Mouse (Mus musculus) thymus, adult 2 months (tissue): ENCODE data around the gene Myo18b. TPM values are rescaled to one million over a fixed set of nuclear protein-coding genes. Genes with fewer than 3 reads are reported as not detected.

Experiments
- DNase-seq: peaks from one replicate; pipeline ENCODE4 v3.0.0; 2021
- H3K27ac ChIP-seq: fragments of 200-500 bp; 2 replicates; pipeline ENCODE4 v1.5.1; 2012; ENCODE audit warnings: low read length, control low read depth; ENCODE audit not compliant: control insufficient read depth, insufficient read depth
- H3K27me3 ChIP-seq: fragments of 200-500 bp; 2 replicates; pipeline ENCODE4 v1.6.1; 2012; ENCODE audit warnings: mild to moderate bottlenecking, low read length, moderate library complexity, mixed read lengths; ENCODE audit not compliant: control insufficient read depth, insufficient read depth
- H3K36me3 ChIP-seq: fragments of 200-500 bp; 2 replicates; pipeline ENCODE4 v1.6.1; 2012; ENCODE audit warnings: mild to moderate bottlenecking, low read length, moderate library complexity; ENCODE audit not compliant: control insufficient read depth, insufficient read depth
- H3K4me1 ChIP-seq: fragments of 200-500 bp; replicated peaks from 2 replicates; pipeline ENCODE4 v1.6.1; 2012; ENCODE audit warnings: low read length; ENCODE audit not compliant: control insufficient read depth, insufficient read depth
- H3K4me3 ChIP-seq: fragments of 200-500 bp; 2 replicates; pipeline ENCODE4 v1.5.1; 2012; ENCODE audit warnings: mild to moderate bottlenecking, low read length, control low read depth, moderate library complexity; ENCODE audit not compliant: control insufficient read depth, insufficient read depth
- CTCF ChIP-seq: fragments of 200-500 bp; IDR thresholded peaks from 2 replicates; pipeline ENCODE4 v1.5.1; 2012; ENCODE audit warnings: mild to moderate bottlenecking, control low read depth, low read length, moderate library complexity, borderline replicate concordance; ENCODE audit not compliant: control insufficient read depth, poor library complexity, insufficient read depth; ENCODE audit errors: extremely low read depth
- POLR2A ChIP-seq: fragments of 200-500 bp; IDR thresholded peaks from 2 replicates; pipeline ENCODE4 v1.6.1; 2012; ENCODE audit warnings: mild to moderate bottlenecking, low read length, control low read depth, moderate library complexity; ENCODE audit not compliant: control insufficient read depth, poor library complexity, insufficient read depth; ENCODE audit errors: extremely low read depth
- WGBS: fragments of 180-500 bp; shearing (Covaris S2); methylation state at CpG from one replicate; pipeline ENCODE4 v1.1.7; 2018; 5-methylcytosine and 5-hydroxymethylcytosine counted together
- polyA plus RNA-seq: library from polyadenylated mRNA; depleted of rRNA; stranded (reverse); fragments of >200 nt; gene quantifications from 2 replicates; pipeline ENCODE4 v1.2.3, GENCODE M21; 2012

Gene Myo18b
- polyA plus RNA-seq, 1 experiment: 3.8 TPM

- H3K27ac ChIP-seq: no peak overlapping the region
- no peaks in the 10 kb centered on the region for H3K4me1 ChIP-seq
- H3K27me3 ChIP-seq: no peaks in the 10 kb centered on the region
- no peaks in the 10 kb centered on the region for H3K36me3 ChIP-seq
- 90% methylated on average over 4 of the region's 4 CpGs for WGBS
- TF ChIP-seq CTCF: no peak
- no peak for TF ChIP-seq POLR2A
- no peak overlapping the region for H3K4me3 ChIP-seq
- no peak for DNase-seq
Observed at GRCm38 (mm10) chr5:112781231-112781630, 114.9 kb downstream of the Myo18b start.

- no peak for DNase-seq
- TF ChIP-seq POLR2A (no peak), CTCF (no peak)
Observed at GRCm38 (mm10) chr5:112780383-112780782, 115.8 kb downstream of the Myo18b start.

DNA sequence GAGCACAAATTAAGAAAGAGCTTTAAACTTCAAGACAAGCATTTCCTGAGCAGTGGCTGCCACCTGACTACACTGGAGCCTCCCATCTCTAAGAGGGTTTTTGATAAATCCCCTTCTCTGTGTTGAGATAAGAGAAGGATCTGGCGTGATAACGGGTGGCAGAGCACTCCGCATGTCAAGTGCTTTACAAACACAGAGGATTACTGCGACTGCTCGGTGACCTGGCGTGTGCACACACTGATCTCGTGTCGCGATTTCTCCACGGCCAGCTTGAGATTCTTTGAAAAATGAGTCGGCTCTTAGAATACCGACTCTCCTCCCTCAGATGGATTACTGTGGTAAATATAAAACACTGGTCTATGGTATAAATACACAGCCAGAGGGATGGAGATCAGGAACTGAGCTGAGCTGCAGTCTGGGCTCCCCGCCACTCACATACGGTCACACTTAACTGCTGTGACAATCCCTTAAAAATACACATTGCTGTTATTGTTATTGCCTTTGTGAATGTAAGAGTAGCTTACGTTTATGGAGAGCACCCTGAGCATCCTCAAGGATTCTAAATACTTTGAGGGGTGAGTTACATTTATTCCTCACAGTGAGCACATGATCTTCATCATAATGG, 119.3 kb downstream of the Myo18b start:
- Histone ChIP-seq H3K27me3 (no peaks in the 10 kb centered on the region), H3K36me3 (no peaks in the 10 kb centered on the region), H3K4me1 (no peaks in the 10 kb centered on the region), H3K4me3 (no peak overlapping the region), H3K27ac (no peak overlapping the region)
- 84% methylated on average over 15 of the region's 15 CpGs for whole genome bisulfite sequencing
- DNase-seq: no peak
- TF ChIP-seq POLR2A: no peak
- no peak for TF ChIP-seq CTCF

More at GRCm38 (mm10) chr5:112780383-112780782, 115.8 kb downstream of the Myo18b start:
- Histone ChIP-seq H3K4me1 (no peaks in the 10 kb centered on the region), H3K36me3 (no peaks in the 10 kb centered on the region), H3K4me3 (no peak overlapping the region), H3K27me3 (no peaks in the 10 kb centered on the region), H3K27ac (no peak overlapping the region)
- WGBS: 79% methylated on average over 5 of the region's 5 CpGs

GRCm38 (mm10) chr5:112773429-112773828, 122.7 kb downstream of the Myo18b start:
- WGBS: 83% methylated on average over 4 of the region's 4 CpGs
- no peak overlapping the region for H3K4me3 ChIP-seq
- no peak overlapping the region for H3K27ac ChIP-seq
- no peak for DNase-seq
- H3K36me3 ChIP-seq: no peaks in the 10 kb centered on the region
- H3K27me3 ChIP-seq: no peaks in the 10 kb centered on the region
- no peaks in the 10 kb centered on the region for H3K4me1 ChIP-seq
- no peak for TF ChIP-seq POLR2A
- TF ChIP-seq CTCF: no peak

- no peak for DNase-seq
- H3K36me3 ChIP-seq: no peaks in the 10 kb centered on the region
- no peaks in the 10 kb centered on the region for H3K27me3 ChIP-seq
- WGBS: 63% methylated on average over 6 of the region's 6 CpGs
- H3K4me3 ChIP-seq: no peak overlapping the region
- H3K4me1 ChIP-seq: no peaks in the 10 kb centered on the region
- TF ChIP-seq CTCF (no peak), POLR2A (no peak)
- no peak overlapping the region for H3K27ac ChIP-seq
Observed at GRCm38 (mm10) chr5:112771376-112771901, 124.7 kb downstream of the Myo18b start.

DNA sequence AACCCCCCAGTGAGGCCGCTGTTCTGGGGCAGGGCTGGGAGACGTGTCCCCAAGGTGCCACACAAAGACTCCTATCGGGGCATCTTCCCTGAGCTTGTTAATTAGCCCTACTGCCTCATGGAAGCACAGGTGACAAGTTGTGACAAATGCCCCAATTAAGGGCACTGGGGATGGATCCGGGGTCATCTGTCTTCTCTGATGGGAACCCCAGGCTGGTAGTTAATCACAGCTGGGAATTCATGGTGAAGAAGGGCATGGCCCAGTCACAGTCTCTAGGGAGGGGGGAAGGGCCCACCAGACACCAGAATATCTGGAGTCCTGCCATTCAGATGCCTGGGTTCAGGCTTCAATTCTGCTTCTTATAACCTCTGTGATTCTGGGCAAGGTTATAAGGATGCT, 126.4 kb downstream of the Myo18b start:
- Histone ChIP-seq H3K36me3 (no peaks in the 10 kb centered on the region), H3K4me3 (no peak overlapping the region), H3K4me1 (no peaks in the 10 kb centered on the region), H3K27me3 (no peaks in the 10 kb centered on the region), H3K27ac (no peak overlapping the region)
- TF ChIP-seq CTCF: no peak
- no peak for TF ChIP-seq POLR2A
- no peak for DNase-seq
- WGBS: 43% methylated on average over 4 of the region's 4 CpGs

DNA sequence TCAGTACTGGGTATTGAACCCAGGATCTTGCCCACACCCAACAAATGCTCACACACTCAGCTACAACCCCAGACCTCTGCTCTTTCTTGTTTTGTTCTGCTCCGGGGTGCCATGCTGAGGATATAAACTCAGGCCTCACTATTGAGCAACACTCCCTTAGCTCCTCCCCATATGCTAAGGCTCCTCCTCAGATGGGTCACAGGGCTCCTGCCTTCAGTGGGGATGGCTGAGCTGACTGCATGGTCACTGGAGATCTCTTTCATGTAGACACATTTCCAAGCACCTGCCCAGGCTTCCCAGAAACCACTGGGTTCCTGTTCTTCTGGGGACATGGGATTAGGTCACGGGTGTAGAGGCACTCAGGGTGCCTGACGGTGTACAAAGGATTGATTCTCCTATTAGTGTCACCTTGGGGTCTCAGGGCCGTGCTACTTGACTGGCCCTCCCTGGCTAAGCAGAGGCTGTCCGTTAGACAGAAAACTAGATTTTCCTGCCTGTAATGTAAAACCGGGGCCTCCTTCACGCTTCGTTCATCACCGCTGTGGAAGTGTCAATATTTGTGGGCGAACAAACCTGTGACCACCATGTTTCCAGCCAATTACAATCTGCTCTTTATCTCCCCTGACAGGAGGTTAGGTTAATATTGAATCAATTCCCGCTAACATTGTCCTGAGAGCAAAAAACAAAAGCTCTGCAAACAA, 127.0 kb downstream of the Myo18b start:
- no peaks in the 10 kb centered on the region for H3K36me3 ChIP-seq
- no peak for DNase-seq

More for the DNA sequence above, 127.0 kb downstream of the Myo18b start:
- Histone ChIP-seq H3K27me3 (no peaks in the 10 kb centered on the region), H3K27ac (no peak overlapping the region), H3K4me3 (no peak overlapping the region), H3K4me1 (no peaks in the 10 kb centered on the region)
- WGBS: 87% methylated on average over 11 of the region's 11 CpGs
- no peak for TF ChIP-seq POLR2A
- TF ChIP-seq CTCF: no peak
